Comparison of ENCODE assay signal across 24 mouse cellular contexts in the genomic region with DNA sequence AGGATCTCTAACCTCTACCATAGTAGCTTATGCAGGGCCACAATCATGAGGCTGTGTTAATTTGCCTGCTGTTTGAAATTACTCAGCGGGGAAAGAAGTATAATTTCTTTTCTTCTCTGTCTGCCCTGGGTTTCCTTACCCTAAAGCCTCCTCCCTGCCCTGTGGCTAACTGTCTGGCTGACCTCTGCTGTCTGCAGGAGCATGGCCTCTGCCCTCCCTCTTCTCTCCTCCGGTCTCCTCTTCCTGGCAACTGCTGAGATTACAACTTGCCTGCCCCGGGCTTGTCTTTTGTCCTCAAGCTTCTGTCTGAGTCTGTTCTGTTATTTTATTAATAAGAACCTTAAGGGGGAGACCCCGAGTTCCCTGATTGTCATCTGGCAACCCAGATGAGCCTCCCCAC. TPM values are rescaled to one million over a fixed set of nuclear protein-coding genes. Genes with fewer than 3 reads are reported as not detected.
DNase-seq lines count a peak whose midpoint lies in the region; ATAC-seq and TF ChIP-seq lines count a peak whose summit lies in the region.
"Had no signal": no experiment of that assay in that cellular context is flagged by ENCODE, and none has a peak within 500 bp of the region (broad histone marks: within the 10 kb centered on the region; RNA-seq: fewer than 3 reads in every experiment).

No protein-coding gene starts in this region.

- TF ChIP-seq CTCF in liver, postnatal 0 days (IDR thresholded peaks at IDR 0.05; ENCODE audit: low read depth) = no peak

- H3K36me3 ChIP-seq in heart, embryonic 10.5 days = no peaks in the 10 kb centered on the region
- no peaks in the 10 kb centered on the region for H3K36me3 ChIP-seq in intestine, embryonic 15.5 days
- no peaks in the 10 kb centered on the region for H3K36me3 ChIP-seq in intestine, embryonic 16.5 days (ENCODE audit: control insufficient read depth, insufficient read depth, low read length)
- H3K36me3 ChIP-seq in liver, postnatal 0 days (replicated peaks; ENCODE audit: insufficient read depth, low read length) = no peaks in the 10 kb centered on the region
- no peaks in the 10 kb centered on the region for H3K36me3 ChIP-seq in liver, embryonic 12.5 days
- H3K36me3 ChIP-seq: hindbrain, embryonic 13.5 days; limb, embryonic 12.5 days; lung, embryonic 15.5 days; midbrain, embryonic 13.5 days; neural tube, embryonic 12.5 days had no signal

- TF ChIP-seq EP300 in liver, postnatal 0 days (IDR thresholded peaks at IDR 0.05; ENCODE audit: low read depth) = no peak

- peaks cover 66% of the 10 kb centered on the region for H3K4me1 ChIP-seq in heart, embryonic 10.5 days
- H3K4me1 ChIP-seq in intestine, embryonic 15.5 days (replicated peaks) = peaks cover 48% of the 10 kb centered on the region
- peaks cover 41% of the 10 kb centered on the region for H3K4me1 ChIP-seq in intestine, embryonic 16.5 days (ENCODE audit: control insufficient read depth, insufficient read depth, low read length)
- H3K4me1 ChIP-seq in liver, postnatal 0 days (ENCODE audit: insufficient read depth) = peaks cover 4% of the 10 kb centered on the region; the same call in 1 of the 2 replicates
- peaks cover 5% of the 10 kb centered on the region; the same call in 1 of the 2 replicates for H3K4me1 ChIP-seq in liver, embryonic 12.5 days

- H3K4me3 ChIP-seq in heart, embryonic 10.5 days = no peak overlapping the region
- no peak overlapping the region for H3K4me3 ChIP-seq in intestine, embryonic 15.5 days (replicated peaks)
- H3K4me3 ChIP-seq in intestine, embryonic 16.5 days (ENCODE audit: low read length) = no peak overlapping the region
- H3K4me3 ChIP-seq in liver, postnatal 0 days (ENCODE audit: low read depth, low read length) = no peak overlapping the region
- H3K4me3 ChIP-seq in liver, embryonic 12.5 days = no peak overlapping the region
- H3K4me3 ChIP-seq: hindbrain, embryonic 13.5 days; limb, embryonic 12.5 days; lung, embryonic 15.5 days; megakaryocyte, embryonic 14.5 days; midbrain, embryonic 13.5 days; neural tube, embryonic 12.5 days had no signal

- DNase-seq in heart, embryonic 10.5 days (ENCODE audit: low spot score) = no peak
- no peak for DNase-seq in heart, adult 18-20 months
- no peak for DNase-seq in liver, postnatal 0 days
- DNase-seq in yolk sac, embryonic 10.5 days (ENCODE audit: low spot score) = peak; percentile 42
- DNase-seq: adrenal gland, adult 8-10 months; cerebellum, adult 18-20 months; cerebellum, postnatal 14 days; layer of hippocampus, postnatal 36 days; lung, postnatal 36 days; right cerebral cortex, postnatal 14 days; thymus, postnatal 14 days had no signal

- peak overlapping the region; percentile 32; the same call in 1 of the 2 replicates for H3K27ac ChIP-seq in heart, embryonic 10.5 days
- H3K27ac ChIP-seq in intestine, embryonic 15.5 days = 0 out of 2 replicates have a peak overlapping the region, but pooled peaks have one; percentile 72
- H3K27ac ChIP-seq in intestine, embryonic 16.5 days (ENCODE audit: low read length) = no peak overlapping the region
- peak overlapping the region; percentile 39; the same call in 1 of the 2 replicates for H3K27ac ChIP-seq in liver, postnatal 0 days (ENCODE audit: low read depth)
- H3K27ac ChIP-seq in liver, embryonic 12.5 days = no peak overlapping the region
- H3K27ac ChIP-seq: hindbrain, embryonic 13.5 days; liver, embryonic 14.5 days; lung, embryonic 15.5 days; midbrain, embryonic 13.5 days; neural tube, embryonic 12.5 days had no signal

- H3K4me2 ChIP-seq in intestine, embryonic 15.5 days (replicated peaks) = no peak overlapping the region
- H3K4me2 ChIP-seq in intestine, embryonic 16.5 days (ENCODE audit: low read depth, low read length) = no peak overlapping the region
- H3K4me2 ChIP-seq in liver, postnatal 0 days (ENCODE audit: low read depth, low read length) = no peak overlapping the region
- H3K4me2 ChIP-seq in liver, embryonic 12.5 days = no peak overlapping the region
- H3K4me2 ChIP-seq: hindbrain, embryonic 13.5 days; limb, embryonic 12.5 days; lung, embryonic 15.5 days; midbrain, embryonic 13.5 days; neural tube, embryonic 12.5 days had no signal

- no peaks in the 10 kb centered on the region for H3K9me3 ChIP-seq in heart, embryonic 10.5 days
- no peaks in the 10 kb centered on the region for H3K9me3 ChIP-seq in intestine, embryonic 15.5 days
- no peaks in the 10 kb centered on the region for H3K9me3 ChIP-seq in intestine, embryonic 16.5 days (ENCODE audit: control insufficient read depth, low read length)
- no peaks in the 10 kb centered on the region for H3K9me3 ChIP-seq in liver, postnatal 0 days (ENCODE audit: low read length)
- H3K9me3 ChIP-seq in liver, embryonic 12.5 days (replicated peaks) = no peaks in the 10 kb centered on the region
- H3K9me3 ChIP-seq: hindbrain, embryonic 13.5 days; limb, embryonic 12.5 days; lung, embryonic 15.5 days; megakaryocyte, embryonic 14.5 days; midbrain, embryonic 13.5 days; neural tube, embryonic 12.5 days had no signal

- no peaks in the 10 kb centered on the region for H3K27me3 ChIP-seq in heart, embryonic 10.5 days (ENCODE audit: insufficient read depth, poor library complexity, severe bottlenecking)
- no peaks in the 10 kb centered on the region for H3K27me3 ChIP-seq in intestine, embryonic 15.5 days (replicated peaks)
- H3K27me3 ChIP-seq in intestine, embryonic 16.5 days (replicated peaks; ENCODE audit: control insufficient read depth, insufficient read depth, low read length) = no peaks in the 10 kb centered on the region
- no peaks in the 10 kb centered on the region for H3K27me3 ChIP-seq in liver, postnatal 0 days (ENCODE audit: insufficient read depth, low read length)
- peaks cover 21% of the 10 kb centered on the region for H3K27me3 ChIP-seq in liver, embryonic 12.5 days (replicated peaks)
- H3K27me3 ChIP-seq: lung, embryonic 15.5 days; neural tube, embryonic 12.5 days had no signal

- no peak overlapping the region for H3K9ac ChIP-seq in intestine, embryonic 15.5 days
- H3K9ac ChIP-seq in intestine, embryonic 16.5 days (ENCODE audit: low read depth, low read length) = no peak overlapping the region
- no peak overlapping the region for H3K9ac ChIP-seq in liver, postnatal 0 days (replicated peaks)
- H3K9ac ChIP-seq in liver, embryonic 12.5 days = no peak overlapping the region
- H3K9ac ChIP-seq: hindbrain, embryonic 13.5 days; limb, embryonic 12.5 days; liver, embryonic 14.5 days; lung, embryonic 15.5 days; midbrain, embryonic 13.5 days; neural tube, embryonic 12.5 days had no signal

- 30% methylated on average over 4 of the region's 4 CpGs for WGBS in heart, embryonic 10.5 days
- WGBS in intestine, embryonic 15.5 days = 59% methylated on average over 4 of the region's 4 CpGs
- WGBS in intestine, embryonic 16.5 days = 53% methylated on average over 4 of the region's 4 CpGs
- 46% methylated on average over 4 of the region's 4 CpGs for WGBS in liver, postnatal 0 days (ENCODE audit: insufficient replicate concordance)
- WGBS in liver, embryonic 12.5 days (ENCODE audit: insufficient replicate concordance) = 38% methylated on average over 4 of the region's 4 CpGs

- no peak for ATAC-seq in intestine, embryonic 15.5 days
- no peak for ATAC-seq in intestine, embryonic 16.5 days
- ATAC-seq in liver, postnatal 0 days = no peak
- no peak for ATAC-seq in liver, embryonic 12.5 days
- ATAC-seq in frontal cortex, adult (ENCODE audit: low TSS enrichment) = no peak
- ATAC-seq: activated CD4-positive, CD25-positive, alpha-beta regulatory T cell, adult 4 months; forebrain, embryonic 16.5 days; midbrain, embryonic 13.5 days had no signal

RNA-seq across cellular contexts. Expression of a gene that starts 25.6 kb away (rescaled TPM):
- 56.6 and 60.6 TPM in 2 replicates for polyA plus RNA-seq in heart, embryonic 10.5 days (2016; fragmentation: Nextera tagmentation; extraction: Ambion mirVana)
- total RNA-seq in heart, adult 18-20 months (2021) = 10 to 100 TPM; 22.8 to 23.7 TPM
- polyA plus RNA-seq in intestine, embryonic 15.5 days (2015; fragmentation: Nextera tagmentation; extraction: Ambion mirVana) = 31.9 and 33.9 TPM in 2 replicates
- polyA plus RNA-seq in intestine, embryonic 16.5 days (2015; fragmentation: Nextera tagmentation; extraction: Ambion mirVana) = 26.8 and 27.1 TPM in 2 replicates
- 6.5 and 7.5 TPM in 2 replicates for polyA plus RNA-seq in liver, postnatal 0 days (2015; fragmentation: Nextera tagmentation; extraction: Ambion mirVana)
- polyA plus RNA-seq in liver, embryonic 12.5 days (2016; fragmentation: Nextera tagmentation; extraction: Ambion mirVana) = 25.8 and 27.2 TPM in 2 replicates

Comparison
In these comparisons a context has a peak if more than half of its experiments do, and no peak if none do; other contexts are left out.
1. H3K27ac ChIP-seq: peak in heart, embryonic 10.5 days (single experiment), intestine, embryonic 15.5 days (single experiment) and liver, postnatal 0 days (single experiment); none in intestine, embryonic 16.5 days (single experiment) and liver, embryonic 12.5 days (single experiment).